Mouse (Mus musculus) granulocyte monocyte progenitor cell, adult 5-6 weeks (primary cell): ENCODE results near the gene Pabpn1l. TPM values are rescaled to one million over a fixed set of nuclear protein-coding genes. Genes with fewer than 3 reads are reported as not detected.
"Not testable (repeated sequence)": the region's sequence is repeated elsewhere in the genome, so short reads cannot be mapped to it uniquely, and the experiment has no call there.

Experiments used
- ATAC-seq: replicated peaks from 2 replicates; pipeline ENCODE4 v1.8.0; 2016; ENCODE audit warnings: mild to moderate bottlenecking, moderate TSS enrichment, inconsistent platforms; ENCODE audit not compliant: poor library complexity, severe bottlenecking
- total RNA-seq, 2 experiments: library from RNA; stranded (forward) in 1 of 2; stranded (reverse) in 1 of 2; fragments of 200-712, 200-1000 nt in 1 of 2; fragments of >200 nt in 1 of 2; fragmentation: Nextera tagmentation in 1 of 2; gene quantifications; 2 replicates each; pipeline ENCODE4 v1.2.3; 2014 to 2017

Gene Pabpn1l
- total RNA-seq, 2 experiments from 2014 or later, result not detected

GRCm38 (mm10) chr8:122648192-122648970 is 25.8 kb upstream of the Pabpn1l start:
- no peak for ATAC-seq

- ATAC-seq, result no peak
These were observed 23.8 kb upstream of the Pabpn1l start for GRCm38 (mm10) chr8:122646337-122646736.

- ATAC-seq, result no peak
These were observed 21.8 kb upstream of the Pabpn1l start for GRCm38 (mm10) chr8:122644175-122644954.

GRCm38 (mm10) chr8:122642071-122642470 is 19.5 kb upstream of the Pabpn1l start:
- ATAC-seq, result no peak

- no peak for ATAC-seq
These were observed 18.9 kb upstream of the Pabpn1l start for GRCm38 (mm10) chr8:122641406-122641805.

GRCm38 (mm10) chr8:122640825-122641224 is 18.3 kb upstream of the Pabpn1l start:
- ATAC-seq, result no peak

GRCm38 (mm10) chr8:122639521-122640248 is 17.1 kb upstream of the Pabpn1l start:
- no peak for ATAC-seq

GRCm38 (mm10) chr8:122638601-122639000 is 16.1 kb upstream of the Pabpn1l start:
- ATAC-seq, result no peak

GRCm38 (mm10) chr8:122637230-122637629 is 14.7 kb upstream of the Pabpn1l start:
- ATAC-seq, result no peak

GRCm38 (mm10) chr8:122636803-122637175 is 14.2 kb upstream of the Pabpn1l start:
- no peak for ATAC-seq

- no peak for ATAC-seq
These were observed 13.6 kb upstream of the Pabpn1l start for GRCm38 (mm10) chr8:122635878-122636802.

GRCm38 (mm10) chr8:122633205-122633604 is 10.7 kb upstream of the Pabpn1l start:
- ATAC-seq, result no peak

- not testable (repeated sequence) for ATAC-seq
These were observed 9.6 kb upstream of the Pabpn1l start for GRCm38 (mm10) chr8:122632134-122632533.

GRCm38 (mm10) chr8:122630696-122631095 is 8.2 kb upstream of the Pabpn1l start:
- ATAC-seq, result no peak

GRCm38 (mm10) chr8:122629388-122629787 is 6.8 kb upstream of the Pabpn1l start:
- no peak for ATAC-seq

- ATAC-seq, result peak; percentile 43
These were observed 4.4 kb upstream of the Pabpn1l start for GRCm38 (mm10) chr8:122626896-122627295.

GRCm38 (mm10) chr8:122625811-122626210 is 3.3 kb upstream of the Pabpn1l start:
- ATAC-seq, result no peak

- no peak for ATAC-seq
These were observed 2.1 kb upstream of the Pabpn1l start for GRCm38 (mm10) chr8:122624653-122625052.

GRCm38 (mm10) chr8:122623844-122624642 is 1.5 kb upstream of the Pabpn1l start:
- ATAC-seq, result no peak
